Mouse (Mus musculus) neural tube, embryonic 14.5 days (tissue): Measurements from ENCODE around the gene Gsn. TPM values are rescaled to one million over a fixed set of nuclear protein-coding genes. Genes with fewer than 3 reads are reported as not detected.
A peak's percentile ranks its signal among the peaks of the same experiment; 100 is the strongest.

Source experiments
- ATAC-seq: fragments of 200-750 bp; cut with Nextera tagmentation; 2 replicates; pipeline ENCODE4 v1.8.0; 2017; ENCODE audit warnings: low read depth, mild to moderate bottlenecking, moderate TSS enrichment, moderate library complexity
- H3K27ac ChIP-seq: fragments of 300-500 bp; sonication (generic); 2 replicates; pipeline ENCODE4 v1.5.1; 2014; ENCODE audit warnings: low read depth, mild to moderate bottlenecking, control low read depth, low read length, moderate library complexity, mixed read lengths
- H3K27me3 ChIP-seq: fragments of 300-500 bp; sonication (generic); 2 replicates; pipeline ENCODE4 v1.6.1; 2014; ENCODE audit warnings: low read length; ENCODE audit not compliant: control insufficient read depth, insufficient read depth
- H3K36me3 ChIP-seq: fragments of 300-500 bp; sonication (generic); 2 replicates; pipeline ENCODE4 v1.6.1; 2014; ENCODE audit warnings: low read length, mixed read lengths; ENCODE audit not compliant: control insufficient read depth, insufficient read depth
- H3K4me1 ChIP-seq: fragments of 300-500 bp; sonication (generic); 2 replicates; pipeline ENCODE4 v1.6.1; 2014; ENCODE audit warnings: low read length; ENCODE audit not compliant: control insufficient read depth, insufficient read depth
- H3K4me2 ChIP-seq: fragments of 300-500 bp; sonication (generic); 2 replicates; pipeline ENCODE4 v1.6.1; 2014; ENCODE audit warnings: mild to moderate bottlenecking, low read depth, low read length, control low read depth
- H3K4me3 ChIP-seq: fragments of 300-500 bp; sonication (generic); 2 replicates; pipeline ENCODE4 v1.5.1; 2014; ENCODE audit warnings: low read depth, low read length, control low read depth, mixed read lengths
- H3K9ac ChIP-seq: fragments of 300-500 bp; sonication (generic); replicated peaks from 2 replicates; pipeline ENCODE4 v1.6.1; 2014; ENCODE audit warnings: low read depth, mild to moderate bottlenecking, control low read depth, low read length, mixed read lengths
- H3K9me3 ChIP-seq: fragments of 300-500 bp; sonication (generic); 2 replicates; pipeline ENCODE4 v1.6.1; 2016; ENCODE audit warnings: low read length; ENCODE audit not compliant: control insufficient read depth
- WGBS: fragments of 180-500 bp; shearing (Covaris S2); extraction: QIAGEN DNeasy Blood & Tissue Kit; methylation state at CpG from one replicate; pipeline ENCODE4 v1.1.7; 2014; 5-methylcytosine and 5-hydroxymethylcytosine counted together
- polyA plus RNA-seq: library from polyadenylated mRNA; unstranded; fragments of >200 nt; fragmentation: Nextera tagmentation; extraction: Ambion mirVana; gene quantifications from 2 replicates; pipeline ENCODE4 v1.2.1, GENCODE M21; 2014

Gsn gene
- polyA plus RNA-seq, 1 experiment from 2014 or later, result 19.3 TPM

GRCm38 (mm10) chr2:35235021-35235420 is 21.2 kb upstream of the Gsn start:
- Histone ChIP-seq H3K9ac (no peak overlapping the region), H3K4me3 (no peak overlapping the region), H3K36me3 (no peaks in the 10 kb centered on the region), H3K27ac (no peak overlapping the region), H3K9me3 (no peaks in the 10 kb centered on the region), H3K27me3 (no peaks in the 10 kb centered on the region), H3K4me2 (no peak overlapping the region), H3K4me1 (peaks cover 4% of the 10 kb centered on the region; the same call in 1 of the 2 replicates)
- no peak for ATAC-seq
- WGBS, result 54% methylated on average over 6 of the region's 6 CpGs

- 78% methylated on average over 3 of the region's 3 CpGs for WGBS
- no peak overlapping the region for H3K4me3 ChIP-seq
- H3K9ac ChIP-seq, result no peak overlapping the region
- no peak overlapping the region for H3K4me2 ChIP-seq
- H3K4me1 ChIP-seq, result no peaks in the 10 kb centered on the region
- no peaks in the 10 kb centered on the region for H3K27me3 ChIP-seq
- no peak overlapping the region for H3K27ac ChIP-seq
- no peaks in the 10 kb centered on the region for H3K9me3 ChIP-seq
- no peak for ATAC-seq
- no peaks in the 10 kb centered on the region for H3K36me3 ChIP-seq
Observed at GRCm38 (mm10) chr2:35244241-35244640, 11.9 kb upstream of the Gsn start.

- Histone ChIP-seq H3K36me3 (no peaks in the 10 kb centered on the region), H3K4me2 (no peak overlapping the region), H3K4me3 (no peak overlapping the region), H3K27me3 (no peaks in the 10 kb centered on the region), H3K4me1 (no peaks in the 10 kb centered on the region), H3K27ac (no peak overlapping the region), H3K9ac (no peak overlapping the region), H3K9me3 (no peaks in the 10 kb centered on the region)
- 83% methylated on average over 5 of the region's 5 CpGs for WGBS
- ATAC-seq, result no peak
Observed at GRCm38 (mm10) chr2:35247763-35248162, 8.4 kb upstream of the Gsn start.

GRCm38 (mm10) chr2:35252733-35253132 is 3.4 kb upstream of the Gsn start:
- Histone ChIP-seq H3K9me3 (no peaks in the 10 kb centered on the region), H3K4me3 (no peak overlapping the region), H3K27ac (no peak overlapping the region), H3K4me1 (0 out of 2 replicates have a peak, but pooled peaks cover 8% of the 10 kb centered on the region), H3K9ac (no peak overlapping the region), H3K4me2 (no peak overlapping the region), H3K36me3 (no peaks in the 10 kb centered on the region), H3K27me3 (0 out of 2 replicates have a peak, but pooled peaks cover 3% of the 10 kb centered on the region)
- 30% methylated on average over 6 of the region's 6 CpGs for WGBS
- ATAC-seq, result no peak

- WGBS, result 88% methylated on average over 4 of the region's 4 CpGs
Observed at GRCm38 (mm10) chr2:35253751-35254150, 2.4 kb upstream of the Gsn start.

GRCm38 (mm10) chr2:35255004-35255403 is 1.2 kb upstream of the Gsn start:
- H3K9ac ChIP-seq, result no peak overlapping the region
- H3K9me3 ChIP-seq, result no peaks in the 10 kb centered on the region
- no peaks in the 10 kb centered on the region for H3K36me3 ChIP-seq
- ATAC-seq, result no peak
- WGBS, result 74% methylated on average over 5 of the region's 5 CpGs
- 0 out of 2 replicates have a peak, but pooled peaks cover 3% of the 10 kb centered on the region for H3K27me3 ChIP-seq
- no peak overlapping the region for H3K4me2 ChIP-seq
- H3K4me3 ChIP-seq, result no peak overlapping the region
- no peak overlapping the region for H3K27ac ChIP-seq
- H3K4me1 ChIP-seq, result 0 out of 2 replicates have a peak, but pooled peaks cover 8% of the 10 kb centered on the region

More at GRCm38 (mm10) chr2:35253751-35254150, 2.4 kb upstream of the Gsn start:
- no peaks in the 10 kb centered on the region for H3K9me3 ChIP-seq
- no peak overlapping the region for H3K4me3 ChIP-seq
- H3K27me3 ChIP-seq, result 0 out of 2 replicates have a peak, but pooled peaks cover 3% of the 10 kb centered on the region
- no peak overlapping the region for H3K27ac ChIP-seq
- no peak for ATAC-seq
- H3K4me2 ChIP-seq, result no peak overlapping the region
- no peaks in the 10 kb centered on the region for H3K36me3 ChIP-seq
- 0 out of 2 replicates have a peak, but pooled peaks cover 8% of the 10 kb centered on the region for H3K4me1 ChIP-seq
- H3K9ac ChIP-seq, result no peak overlapping the region

GRCm38 (mm10) chr2:35255462-35255861 is 718 bp upstream of the Gsn start:
- ATAC-seq, result no peak
- Histone ChIP-seq H3K27me3 (0 out of 2 replicates have a peak, but pooled peaks cover 3% of the 10 kb centered on the region), H3K4me2 (peak overlapping the region; percentile 92; the same call in 1 of the 2 replicates), H3K4me3 (no peak overlapping the region), H3K4me1 (0 out of 2 replicates have a peak, but pooled peaks cover 8% of the 10 kb centered on the region), H3K36me3 (no peaks in the 10 kb centered on the region), H3K9me3 (no peaks in the 10 kb centered on the region), H3K27ac (no peak overlapping the region), H3K9ac (no peak overlapping the region)
- 55% methylated on average over 7 of the region's 7 CpGs for WGBS

GRCm38 (mm10) chr2:35256932-35257331 is 752 bp downstream of the Gsn start:
- Histone ChIP-seq H3K9ac (no peak overlapping the region), H3K36me3 (no peaks in the 10 kb centered on the region), H3K4me2 (peak overlapping the region; percentile 92), H3K27me3 (0 out of 2 replicates have a peak, but pooled peaks cover 3% of the 10 kb centered on the region), H3K4me3 (peak overlapping the region; percentile 47), H3K4me1 (0 out of 2 replicates have a peak, but pooled peaks cover 8% of the 10 kb centered on the region), H3K9me3 (no peaks in the 10 kb centered on the region), H3K27ac (no peak overlapping the region)
- WGBS, result 47% methylated on average over 8 of the region's 8 CpGs
- ATAC-seq, result no peak

GRCm38 (mm10) chr2:35257886-35258285 is 1.7 kb downstream of the Gsn start:
- Histone ChIP-seq H3K9me3 (no peaks in the 10 kb centered on the region), H3K4me3 (no peak overlapping the region), H3K4me1 (0 out of 2 replicates have a peak, but pooled peaks cover 8% of the 10 kb centered on the region), H3K9ac (no peak overlapping the region), H3K27me3 (0 out of 2 replicates have a peak, but pooled peaks cover 3% of the 10 kb centered on the region), H3K4me2 (no peak overlapping the region), H3K36me3 (no peaks in the 10 kb centered on the region), H3K27ac (no peak overlapping the region)
- ATAC-seq, result no peak
- 85% methylated on average over 2 of the region's 2 CpGs for WGBS
